Mouse (Mus musculus): Measurements from ENCODE around the gene Pip5k1c. TPM values are rescaled to one million over a fixed set of nuclear protein-coding genes. Genes with fewer than 3 reads are reported as not detected.

Pip5k1c gene
- total RNA-seq, 1 experiment: 27.3 TPM

DNA sequence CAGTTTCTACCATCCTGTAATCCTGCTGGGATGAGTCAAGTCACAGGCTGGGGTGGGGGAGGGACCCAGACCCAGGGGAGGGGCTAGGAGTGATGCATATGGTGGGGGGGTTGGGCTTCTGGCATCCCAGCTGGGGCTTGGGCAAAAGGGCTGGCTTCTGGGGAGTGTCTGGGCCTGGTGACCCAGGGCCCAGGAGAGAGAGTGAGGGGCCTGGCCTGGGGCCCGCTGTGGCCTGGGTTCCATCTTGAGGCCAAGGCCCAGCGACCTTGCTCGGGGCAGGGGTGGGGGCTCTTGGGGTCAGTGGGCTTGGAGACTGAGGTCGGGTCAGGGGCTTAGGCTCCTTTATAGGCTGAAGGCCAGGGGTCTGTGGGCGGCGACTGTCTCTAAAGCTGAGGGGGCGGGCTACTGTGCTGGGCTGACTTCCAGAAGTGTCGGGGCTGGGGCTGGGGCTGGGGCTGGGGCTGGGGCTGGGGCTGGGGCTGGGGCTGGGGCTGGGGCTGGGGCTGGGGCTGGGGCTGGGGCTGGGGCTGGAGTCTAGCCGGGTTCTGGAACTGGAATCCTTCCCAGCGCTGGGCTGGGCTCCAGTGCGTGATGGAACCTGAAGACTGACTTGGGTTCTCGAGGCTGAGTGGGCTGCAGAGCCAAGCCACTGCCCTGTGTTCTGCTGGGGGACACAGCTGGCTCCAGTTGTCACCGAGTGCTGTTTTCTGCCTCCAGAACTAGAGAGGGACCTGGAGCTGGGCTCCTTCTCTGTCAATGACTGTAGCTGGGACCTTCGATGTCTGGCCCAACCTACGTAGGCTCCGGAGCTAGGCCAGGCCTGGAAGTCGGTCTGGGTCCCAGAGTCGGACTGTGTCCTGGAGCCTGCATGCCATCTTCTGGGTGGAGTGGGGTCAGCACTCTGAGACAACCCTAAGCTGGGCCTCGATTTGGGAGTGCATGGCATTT lies 42.9 kb downstream of the Pip5k1c start:
- Histone ChIP-seq H3K4me1 (ENCODE audit: control insufficient read depth in 2 of 2, insufficient read depth in 2 of 2, low read length in 2 of 2, poor library complexity in 1 of 2) (peaks cover 0 to 28% of the 10 kb centered on the region in 2 experiments; a peak in 1 of 4 replicates), H3K36me3 (ENCODE audit: control insufficient read depth, insufficient read depth, low read length, poor library complexity, severe bottlenecking) (no peaks in the 10 kb centered on the region), H3K4me3 (ENCODE audit: insufficient read depth in 1 of 2, low read depth in 1 of 2, low read length in 2 of 2, poor library complexity in 1 of 2, severe bottlenecking in 1 of 2) (peak overlapping the region in 1 of 2 experiments; percentile 9; a peak in 1 of 4 replicates), H3K9ac (ENCODE audit: insufficient read depth, low read depth, low read length, poor library complexity, severe bottlenecking) (no peak overlapping the region), H3K27ac (ENCODE audit: insufficient read depth, low read depth, low read length, poor library complexity, severe bottlenecking) (no peak overlapping the region), H3K9me3 (ENCODE audit: control insufficient read depth, insufficient read depth, low read depth, low read length) (no peaks in the 10 kb centered on the region)
- in situ Hi-C loops (cut with MboI; ENCODE audit: low sequenced_read_pairs in 2 of 2, unreplicated experiment in 2 of 2): no loop called here
- no peak for DNase-seq (ENCODE audit: low read depth, low spot score)
- TF ChIP-seq ZNF384 (IDR thresholded peaks at IDR 0.05; ENCODE audit: low read depth, low read length) (no peak), CHD2 (IDR thresholded peaks at IDR 0.05; ENCODE audit: low read depth, low read length) (no peak), ZC3H11A (IDR thresholded peaks at IDR 0.05; ENCODE audit: borderline replicate concordance, low read depth, low read length) (no peak), HCFC1 (IDR thresholded peaks at IDR 0.05; ENCODE audit: borderline replicate concordance, insufficient read depth, low read length) (no peak), MAFK (IDR thresholded peaks at IDR 0.05; ENCODE audit: insufficient read depth, low read depth, low read length) (no peak)

DNA sequence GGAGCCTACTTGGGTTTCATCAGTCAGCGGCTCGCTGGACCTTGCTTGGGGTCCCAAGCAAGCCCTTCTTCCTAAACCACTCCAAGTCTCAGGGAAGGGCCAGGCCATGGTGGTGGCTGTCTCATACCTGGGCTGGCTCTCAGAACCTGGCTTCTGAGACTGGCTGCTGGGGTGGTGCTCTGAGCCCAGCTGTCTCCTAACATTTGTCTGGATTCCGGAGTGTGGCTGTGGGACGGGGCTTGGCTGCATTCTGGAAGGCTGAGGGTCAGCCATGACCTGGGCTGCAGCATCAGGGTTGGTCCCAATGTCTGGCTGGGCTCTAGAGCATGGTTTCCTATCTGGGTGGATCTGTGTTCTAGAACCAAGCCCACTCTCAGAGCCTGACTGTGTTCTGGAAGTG lies 43.8 kb downstream of the Pip5k1c start:
- H3K9me3 ChIP-seq (ENCODE audit: control insufficient read depth, insufficient read depth, low read depth, low read length): no peaks in the 10 kb centered on the region
- no peak for DNase-seq (ENCODE audit: low read depth, low spot score)
- no peak overlapping the region for H3K4me3 ChIP-seq (ENCODE audit: insufficient read depth in 1 of 2, low read depth in 1 of 2, low read length in 2 of 2, poor library complexity in 1 of 2, severe bottlenecking in 1 of 2)
- H3K4me1 ChIP-seq (ENCODE audit: control insufficient read depth in 2 of 2, insufficient read depth in 2 of 2, low read length in 2 of 2, poor library complexity in 1 of 2): peaks cover 0 to 36% of the 10 kb centered on the region in 2 experiments; a peak in 1 of 4 replicates
- H3K27ac ChIP-seq (ENCODE audit: insufficient read depth, low read depth, low read length, poor library complexity, severe bottlenecking): no peak overlapping the region
- no peak for TF ChIP-seq ZNF384 (IDR thresholded peaks at IDR 0.05; ENCODE audit: low read depth, low read length)
- no peak for TF ChIP-seq MAFK (IDR thresholded peaks at IDR 0.05; ENCODE audit: insufficient read depth, low read depth, low read length)
- in situ Hi-C loops (cut with MboI; ENCODE audit: low sequenced_read_pairs in 2 of 2, unreplicated experiment in 2 of 2): no loop called here
- no peaks in the 10 kb centered on the region for H3K36me3 ChIP-seq (ENCODE audit: control insufficient read depth, insufficient read depth, low read length, poor library complexity, severe bottlenecking)
- H3K9ac ChIP-seq (ENCODE audit: insufficient read depth, low read depth, low read length, poor library complexity, severe bottlenecking): no peak overlapping the region

DNA sequence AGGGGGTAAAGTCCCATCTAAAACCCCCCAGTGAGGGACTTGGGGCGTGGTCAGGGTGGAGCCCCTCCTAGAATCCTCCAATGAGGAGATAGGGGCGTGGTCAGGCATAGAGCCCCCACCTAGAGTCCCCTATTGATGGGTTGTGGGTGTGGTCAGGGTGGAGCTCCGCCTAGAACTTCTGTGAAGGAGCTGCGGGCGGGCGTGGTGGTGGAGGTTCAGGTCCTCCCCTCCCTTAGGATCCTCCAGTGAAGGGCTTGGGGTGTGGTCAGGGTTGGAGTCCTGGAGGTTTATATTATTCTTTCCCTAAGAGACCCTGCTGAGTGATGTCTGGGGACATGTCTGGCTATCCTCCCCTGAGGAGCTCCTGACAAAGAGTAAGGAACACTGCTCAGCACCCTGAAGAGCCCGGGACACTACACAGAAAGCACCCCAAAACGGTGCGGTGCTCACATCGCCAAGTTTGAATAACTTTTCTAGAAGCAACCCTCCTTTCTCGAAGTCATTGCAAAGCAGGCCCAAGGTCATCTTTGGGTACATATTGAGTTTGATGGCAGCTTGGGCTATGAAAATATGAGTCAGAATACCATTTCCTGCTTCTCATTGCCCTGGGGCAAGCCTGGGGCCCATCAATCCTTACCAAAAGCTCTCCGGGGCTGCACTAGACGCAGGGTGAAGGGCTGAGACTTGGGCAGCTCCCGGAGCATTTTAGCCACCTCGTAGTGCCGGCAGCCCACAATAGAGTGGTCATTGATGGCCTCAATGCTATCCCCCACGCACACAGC lies 48.0 kb downstream of the Pip5k1c start:
- Histone ChIP-seq H3K9me3 (ENCODE audit: control insufficient read depth, insufficient read depth, low read depth, low read length) (no peaks in the 10 kb centered on the region), H3K27ac (ENCODE audit: insufficient read depth, low read depth, low read length, poor library complexity, severe bottlenecking) (peak overlapping the region; percentile 26; the same call in 1 of the 2 replicates), H3K4me1 (ENCODE audit: control insufficient read depth in 2 of 2, insufficient read depth in 2 of 2, low read length in 2 of 2, poor library complexity in 1 of 2) (peaks cover 0 to 21% of the 10 kb centered on the region in 2 experiments; a peak in 1 of 4 replicates), H3K4me3 (ENCODE audit: insufficient read depth in 1 of 2, low read depth in 1 of 2, low read length in 2 of 2, poor library complexity in 1 of 2, severe bottlenecking in 1 of 2) (no peak overlapping the region), H3K9ac (ENCODE audit: insufficient read depth, low read depth, low read length, poor library complexity, severe bottlenecking) (no peak overlapping the region; the same call in 1 of the 2 replicates), H3K36me3 (ENCODE audit: control insufficient read depth, insufficient read depth, low read length, poor library complexity, severe bottlenecking) (no peaks in the 10 kb centered on the region)
- peak; percentile 89 for DNase-seq (ENCODE audit: low read depth, low spot score)
- in situ Hi-C loops (cut with MboI; ENCODE audit: low sequenced_read_pairs in 2 of 2, unreplicated experiment in 2 of 2): no loop called here
- TF ChIP-seq HCFC1 (IDR thresholded peaks at IDR 0.05; ENCODE audit: borderline replicate concordance, insufficient read depth, low read length) (no peak), ZC3H11A (IDR thresholded peaks at IDR 0.05; ENCODE audit: borderline replicate concordance, low read depth, low read length) (no peak), CHD2 (IDR thresholded peaks at IDR 0.05; ENCODE audit: low read depth, low read length) (no peak), MAFK (IDR thresholded peaks at IDR 0.05; ENCODE audit: insufficient read depth, low read depth, low read length) (no peak)

DNA sequence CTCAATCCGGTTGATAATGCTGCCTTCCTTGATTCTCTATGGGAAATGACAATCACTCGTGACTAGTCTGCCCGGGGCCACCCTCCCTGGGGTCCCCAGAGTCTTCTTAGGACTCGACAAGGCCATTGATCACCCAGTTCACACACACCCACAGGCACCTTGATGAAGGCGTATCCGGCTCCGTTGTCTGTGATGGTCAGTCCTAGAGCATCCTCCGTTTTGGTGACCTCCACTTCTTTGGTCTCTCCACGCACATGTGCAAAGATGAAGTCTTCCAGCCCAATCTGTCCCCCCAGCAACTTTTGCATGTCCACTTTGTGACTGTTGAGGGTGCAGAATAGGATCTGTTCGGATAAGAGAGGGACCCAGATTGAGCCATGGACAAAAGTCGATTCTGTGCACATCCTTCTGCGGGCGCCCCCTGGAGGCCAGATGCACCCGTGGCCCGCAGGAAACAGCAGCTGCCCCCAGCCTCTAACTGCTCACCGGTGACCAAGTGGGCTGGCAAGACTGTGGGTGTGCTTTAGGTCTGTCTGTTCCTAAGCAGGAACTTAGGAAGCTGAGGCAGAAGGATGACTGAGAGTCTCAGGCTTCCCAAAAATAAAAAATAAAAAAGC lies 48.7 kb downstream of the Pip5k1c start:
- H3K36me3 ChIP-seq (ENCODE audit: control insufficient read depth, insufficient read depth, low read length, poor library complexity, severe bottlenecking): no peaks in the 10 kb centered on the region
- DNase-seq (ENCODE audit: low read depth, low spot score): no peak
- peaks cover 0 to 18% of the 10 kb centered on the region in 2 experiments; a peak in 2 of 4 replicates for H3K4me1 ChIP-seq (ENCODE audit: control insufficient read depth in 2 of 2, insufficient read depth in 2 of 2, low read length in 2 of 2, poor library complexity in 1 of 2)
- no peaks in the 10 kb centered on the region for H3K9me3 ChIP-seq (ENCODE audit: control insufficient read depth, insufficient read depth, low read depth, low read length)
- H3K9ac ChIP-seq (ENCODE audit: insufficient read depth, low read depth, low read length, poor library complexity, severe bottlenecking): no peak overlapping the region
- H3K27ac ChIP-seq (ENCODE audit: insufficient read depth, low read depth, low read length, poor library complexity, severe bottlenecking): peak overlapping the region; percentile 26; the same call in 1 of the 2 replicates
- TF ChIP-seq MAFK (IDR thresholded peaks at IDR 0.05; ENCODE audit: insufficient read depth, low read depth, low read length): no peak
- no peak for TF ChIP-seq ZNF384 (IDR thresholded peaks at IDR 0.05; ENCODE audit: low read depth, low read length)
- no peak for TF ChIP-seq HCFC1 (IDR thresholded peaks at IDR 0.05; ENCODE audit: borderline replicate concordance, insufficient read depth, low read length)
- no peak for TF ChIP-seq ZC3H11A (IDR thresholded peaks at IDR 0.05; ENCODE audit: borderline replicate concordance, low read depth, low read length)
- TF ChIP-seq CHD2 (IDR thresholded peaks at IDR 0.05; ENCODE audit: low read depth, low read length): no peak
- in situ Hi-C loops (cut with MboI; ENCODE audit: low sequenced_read_pairs in 2 of 2, unreplicated experiment in 2 of 2): no loop called here
- H3K4me3 ChIP-seq (ENCODE audit: insufficient read depth in 1 of 2, low read depth in 1 of 2, low read length in 2 of 2, poor library complexity in 1 of 2, severe bottlenecking in 1 of 2): no peak overlapping the region
